Mouse (Mus musculus): ENCODE measurements around the gene Suco.

- TF ChIP-seq CTCF (IDR thresholded peaks at IDR 0.05; ENCODE audit: extremely low read depth, insufficient read length, insufficient replicate concordance, low read depth, low read length), result no peak
- TF ChIP-seq POLR2A (IDR thresholded peaks at IDR 0.05; ENCODE audit: low read depth, low read length), result no peak
These were observed 107.2 kb downstream of the Suco start for GRCm38 (mm10) chr1:161769329-161769728.
